Mouse (Mus musculus): ENCODE results near the gene Gm29735. TPM values are rescaled to one million over a fixed set of nuclear protein-coding genes. Genes with fewer than 3 reads are reported as not detected.
"Not testable (repeated sequence)": the region's sequence is repeated elsewhere in the genome, so short reads cannot be mapped to it uniquely, and the experiment has no call there.

The Gm29735 gene
- not detected in 2 replicates for polyA plus RNA-seq (2016; fragmentation: Nextera tagmentation; extraction: Ambion mirVana)

DNA sequence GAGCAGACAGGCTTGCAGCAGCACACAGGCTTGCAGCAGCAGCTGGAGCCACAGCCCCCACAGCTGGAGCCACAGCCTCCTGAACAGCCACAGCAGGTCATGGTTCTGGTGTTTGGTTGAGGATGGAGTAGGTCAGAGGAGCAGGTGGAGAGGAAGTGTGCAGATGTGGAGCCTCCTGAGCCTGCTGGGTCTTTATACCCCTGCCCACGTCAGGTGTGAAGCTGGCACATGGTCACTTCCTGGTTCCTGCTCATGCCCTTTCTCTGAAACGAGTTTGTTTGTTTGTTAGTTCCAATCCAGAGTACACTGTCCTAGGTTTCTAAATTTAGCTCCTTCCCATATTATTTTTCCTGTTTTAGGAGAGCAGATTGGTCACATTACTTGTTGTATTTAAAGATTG, at the start of gene Gm29735:
TSS of gene Gm29735 (minus strand) at position 101 of the 400 bp plus-strand sequence.
- WGBS: 65% methylated on average over 2 of the region's 2 CpGs
- not testable (repeated sequence) for H3K27me3 ChIP-seq; H3K4me2 ChIP-seq (replicated peaks); H3K9ac ChIP-seq; H3K36me3 ChIP-seq; H3K4me1 ChIP-seq; H3K4me3 ChIP-seq; H3K9me3 ChIP-seq (replicated peaks); ATAC-seq (ENCODE audit: low FRiP score); H3K27ac ChIP-seq

DNA sequence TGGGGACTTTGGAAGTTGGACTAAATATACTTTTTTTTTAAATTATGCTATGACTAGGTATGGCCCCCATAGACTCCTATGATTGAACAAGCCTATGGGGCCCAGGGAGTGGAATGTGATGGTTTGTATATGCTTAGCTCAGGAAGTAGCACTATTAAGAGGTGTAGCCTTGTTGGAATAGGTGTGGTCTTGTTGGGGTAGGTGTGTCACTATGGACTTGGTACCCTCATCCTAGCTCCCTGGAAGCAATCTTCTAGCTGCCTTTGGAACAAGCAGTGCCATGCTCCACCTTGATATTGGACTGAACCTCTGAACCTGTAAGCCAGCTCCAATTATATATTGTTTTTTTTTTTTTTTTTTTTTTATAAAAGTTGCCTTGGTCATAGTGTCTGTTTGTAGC, 48.6 kb upstream of the Gm29735 start:
- ATAC-seq (ENCODE audit: low FRiP score): no peak
- H3K27ac ChIP-seq: no peak overlapping the region
- H3K27me3 ChIP-seq: peaks cover 3% of the 10 kb centered on the region; the same call in 1 of the 2 replicates

DNA sequence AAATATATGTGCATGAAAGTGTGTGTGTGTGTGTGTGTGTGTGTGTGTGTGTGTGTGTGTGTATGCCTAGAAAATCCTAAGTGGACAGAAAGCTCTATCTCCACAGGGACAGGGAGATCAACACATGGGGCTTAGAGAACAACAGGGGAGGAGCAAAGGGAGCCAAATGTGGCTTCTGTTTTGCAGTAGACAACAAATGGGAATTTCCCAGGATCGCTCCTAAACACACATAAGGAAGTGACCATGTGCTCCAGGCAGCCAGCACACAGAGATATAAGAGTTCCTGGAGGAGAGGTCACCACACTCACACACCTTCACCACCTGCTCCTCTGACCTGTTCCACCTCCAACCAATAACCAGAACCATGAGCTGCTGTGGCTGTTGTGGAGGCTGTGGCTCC, 44.2 kb upstream of the Gm29735 start, which contains the start of gene Krtap5-3:
TSS of gene Krtap5-3 (plus strand) at position 301 of the 400 bp plus-strand sequence.
- Histone ChIP-seq H3K27me3 (peaks cover 3% of the 10 kb centered on the region; the same call in 1 of the 2 replicates), H3K9ac (no peak within 1 kb of the TSS), H3K4me2 (replicated peaks) (no peak within 1 kb of the TSS), H3K27ac (no peak within 1 kb of the TSS), H3K36me3 (no peaks in the 10 kb centered on the region), H3K4me3 (no peak within 1 kb of the TSS), H3K4me1 (no peaks in the 10 kb centered on the region), H3K9me3 (replicated peaks) (no peaks in the 10 kb centered on the region)
- 72% methylated on average over 1 of the region's 1 CpGs for WGBS
- ATAC-seq (ENCODE audit: low FRiP score): no peak

More for the DNA sequence above, 48.6 kb upstream of the Gm29735 start:
- H3K9me3 ChIP-seq (replicated peaks): no peaks in the 10 kb centered on the region
- no peaks in the 10 kb centered on the region for H3K4me1 ChIP-seq
- H3K36me3 ChIP-seq: no peaks in the 10 kb centered on the region
- H3K9ac ChIP-seq: no peak overlapping the region
- no peak overlapping the region for H3K4me2 ChIP-seq (replicated peaks)
- no peak overlapping the region for H3K4me3 ChIP-seq

DNA sequence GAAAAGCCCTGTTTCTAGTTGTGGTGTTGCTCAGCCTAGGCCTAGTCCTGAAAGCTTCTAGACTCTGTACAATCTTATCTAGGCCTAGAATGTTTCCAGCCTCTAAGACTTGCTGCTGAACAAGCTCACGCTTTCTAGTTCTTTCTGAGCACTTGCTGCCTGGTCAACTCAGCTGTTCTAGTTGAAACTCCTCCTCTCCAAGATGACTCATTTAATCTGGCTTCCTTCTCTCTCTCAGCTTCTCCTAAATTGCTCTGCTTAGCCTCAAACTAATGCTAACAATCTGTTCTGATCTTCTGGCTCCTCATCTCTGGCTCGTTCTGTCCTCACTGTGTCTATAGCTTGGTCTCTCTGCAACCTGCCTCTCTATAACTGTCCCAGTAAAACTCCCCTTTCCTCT, 41.8 kb upstream of the Gm29735 start:
- ATAC-seq (ENCODE audit: low FRiP score): no peak
- Histone ChIP-seq H3K4me2 (replicated peaks) (no peak overlapping the region), H3K4me3 (no peak overlapping the region), H3K9me3 (replicated peaks) (no peaks in the 10 kb centered on the region), H3K9ac (no peak overlapping the region), H3K27me3 (peaks cover 3% of the 10 kb centered on the region; the same call in 1 of the 2 replicates), H3K36me3 (no peaks in the 10 kb centered on the region), H3K27ac (no peak overlapping the region), H3K4me1 (no peaks in the 10 kb centered on the region)
- 74% methylated on average over 2 of the region's 2 CpGs for WGBS

DNA sequence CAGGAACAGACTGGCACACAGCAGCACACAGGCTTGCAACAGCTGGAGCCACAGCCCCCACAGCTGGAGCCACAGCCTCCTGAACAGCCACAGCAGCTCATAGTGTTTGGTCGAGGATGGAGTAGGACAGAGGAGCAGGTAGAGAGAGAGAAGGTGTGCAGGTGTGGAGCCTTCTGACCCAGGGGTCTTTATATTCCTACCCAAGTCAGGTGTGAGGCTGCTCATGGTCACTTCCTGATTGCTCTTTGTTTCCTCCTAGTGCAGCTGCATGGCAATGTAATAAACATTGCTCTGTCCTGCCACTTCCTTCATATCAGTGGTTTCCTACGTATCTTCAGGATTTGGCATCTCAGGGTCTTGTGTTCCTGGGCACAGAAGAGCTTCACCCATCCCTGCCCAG, 33.4 kb upstream of the Gm29735 start, which contains the start of gene Gm10153:
TSS of gene Gm10153 (minus strand) at position 101 of the 400 bp plus-strand sequence.
- Histone ChIP-seq H3K27me3 (0 out of 2 replicates have a peak, but pooled peaks cover 3% of the 10 kb centered on the region), H3K4me2 (replicated peaks) (no peak within 1 kb of the TSS), H3K27ac (no peak within 1 kb of the TSS), H3K4me3 (no peak within 1 kb of the TSS), H3K36me3 (no peaks in the 10 kb centered on the region), H3K9ac (no peak within 1 kb of the TSS), H3K4me1 (no peaks in the 10 kb centered on the region), H3K9me3 (replicated peaks) (no peaks in the 10 kb centered on the region)
- no peak for ATAC-seq (ENCODE audit: low FRiP score)
- WGBS: 37% methylated on average over 2 of the region's 2 CpGs

DNA sequence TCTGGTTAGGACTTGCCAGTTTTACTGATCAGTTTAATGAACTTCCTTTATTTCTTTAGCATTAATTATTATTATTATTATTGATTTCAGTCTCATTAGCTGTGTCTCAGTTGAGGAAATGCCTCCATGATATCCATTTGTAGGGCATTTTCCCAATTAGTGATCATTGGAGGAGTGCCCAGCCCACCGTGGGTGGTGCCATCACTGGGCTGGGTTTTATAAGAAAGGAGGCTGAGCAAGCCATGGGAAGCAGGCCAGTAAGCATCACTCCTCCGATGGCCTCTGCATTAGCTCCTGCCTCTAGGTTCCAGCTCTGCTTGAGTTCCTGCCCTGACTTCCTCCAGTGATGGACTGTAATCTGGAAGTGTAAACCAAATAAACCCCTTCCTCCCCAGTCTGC, 31.2 kb upstream of the Gm29735 start:
- Histone ChIP-seq H3K4me1 (no peaks in the 10 kb centered on the region), H3K9me3 (replicated peaks) (no peaks in the 10 kb centered on the region), H3K27me3 (0 out of 2 replicates have a peak, but pooled peaks cover 3% of the 10 kb centered on the region), H3K36me3 (no peaks in the 10 kb centered on the region), H3K4me2 (replicated peaks) (no peak overlapping the region), H3K4me3 (no peak overlapping the region), H3K9ac (no peak overlapping the region), H3K27ac (no peak overlapping the region)
- no peak for ATAC-seq (ENCODE audit: low FRiP score)
- 80% methylated on average over 2 of the region's 2 CpGs for WGBS

DNA sequence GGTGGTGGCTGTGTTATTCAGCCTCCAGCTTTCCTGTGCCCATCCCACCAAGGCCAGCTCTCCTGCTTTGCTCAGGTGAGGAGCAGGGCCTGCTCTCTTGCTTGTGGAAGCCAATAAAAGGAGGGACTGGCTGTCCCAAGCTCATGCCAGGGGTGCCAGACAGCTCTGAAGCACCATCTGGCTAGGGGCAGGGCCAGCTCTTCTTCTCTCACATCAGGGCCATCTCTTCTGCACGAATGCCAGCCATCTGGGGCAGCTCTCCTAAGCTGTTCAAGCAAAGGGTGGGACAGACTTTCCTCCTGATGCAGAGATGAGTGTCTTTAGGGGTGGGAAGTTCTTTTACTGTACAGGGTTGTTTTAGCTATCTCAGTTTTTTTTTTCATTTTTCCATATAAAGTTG, 24.1 kb upstream of the Gm29735 start:
- no peaks in the 10 kb centered on the region for H3K9me3 ChIP-seq (replicated peaks)
- no peak overlapping the region for H3K4me3 ChIP-seq
- no peak overlapping the region for H3K4me2 ChIP-seq (replicated peaks)
- no peak for ATAC-seq (ENCODE audit: low FRiP score)
- no peaks in the 10 kb centered on the region for H3K27me3 ChIP-seq
- no peak overlapping the region for H3K27ac ChIP-seq
- no peaks in the 10 kb centered on the region for H3K36me3 ChIP-seq
- H3K4me1 ChIP-seq: no peaks in the 10 kb centered on the region
- WGBS: 56% methylated on average over 1 of the region's 1 CpGs
- no peak overlapping the region for H3K9ac ChIP-seq

DNA sequence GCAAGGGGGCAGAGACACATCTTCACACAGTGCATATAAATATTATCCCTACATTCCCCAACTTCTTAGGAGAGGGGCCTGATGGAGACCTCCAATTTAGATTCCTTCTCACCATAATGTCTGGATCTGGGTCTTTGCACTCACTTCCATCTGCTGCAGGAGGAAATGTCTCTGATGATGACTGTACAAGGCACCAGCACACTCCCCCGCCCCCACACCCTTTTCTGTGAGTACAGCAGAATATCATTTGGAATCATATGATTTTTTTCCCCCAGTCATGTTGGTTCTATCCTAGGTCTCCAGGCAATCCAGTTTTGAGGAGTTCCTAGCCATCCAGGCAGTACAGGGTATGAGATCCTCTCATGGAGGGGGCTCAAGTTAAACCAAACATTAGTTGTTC, 21.8 kb upstream of the Gm29735 start:
- no peak for ATAC-seq (ENCODE audit: low FRiP score)
- no peak overlapping the region for H3K4me2 ChIP-seq (replicated peaks)
- 86% methylated on average over 1 of the region's 1 CpGs for WGBS

DNA sequence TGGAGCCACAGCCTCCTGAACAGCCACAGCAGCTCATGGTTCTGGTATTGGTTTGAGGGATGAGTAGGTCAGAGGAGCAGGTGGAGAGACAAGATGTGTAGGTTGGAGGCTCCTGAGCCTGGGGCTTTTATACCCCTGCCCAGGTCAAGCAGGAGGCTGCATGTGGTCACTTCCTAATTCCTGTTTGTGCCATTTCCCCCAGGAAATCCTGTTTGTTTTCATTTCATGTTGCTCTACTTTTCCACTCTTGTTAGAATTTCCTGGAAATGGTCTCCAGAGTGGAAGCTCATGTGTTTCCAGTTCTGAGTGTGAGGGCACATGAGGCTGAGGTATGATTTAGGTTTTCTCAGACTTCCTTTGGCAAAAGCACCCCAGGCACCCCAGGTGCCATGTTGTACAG, 19.0 kb upstream of the Gm29735 start, which contains the start of gene Krtap5-2:
TSS of gene Krtap5-2 (minus strand) at position 101 of the 400 bp plus-strand sequence.
- H3K36me3 ChIP-seq; H3K27me3 ChIP-seq; H3K4me1 ChIP-seq; H3K9me3 ChIP-seq (replicated peaks); H3K4me3 ChIP-seq; H3K27ac ChIP-seq; H3K4me2 ChIP-seq (replicated peaks); ATAC-seq (ENCODE audit: low FRiP score); H3K9ac ChIP-seq: not testable (repeated sequence)

More for the DNA sequence above, 21.8 kb upstream of the Gm29735 start:
- H3K27ac ChIP-seq: no peak overlapping the region
- no peak overlapping the region for H3K9ac ChIP-seq
- no peaks in the 10 kb centered on the region for H3K36me3 ChIP-seq
- H3K27me3 ChIP-seq: no peaks in the 10 kb centered on the region
- H3K9me3 ChIP-seq (replicated peaks): no peaks in the 10 kb centered on the region
- no peak overlapping the region for H3K4me3 ChIP-seq
- no peaks in the 10 kb centered on the region for H3K4me1 ChIP-seq

DNA sequence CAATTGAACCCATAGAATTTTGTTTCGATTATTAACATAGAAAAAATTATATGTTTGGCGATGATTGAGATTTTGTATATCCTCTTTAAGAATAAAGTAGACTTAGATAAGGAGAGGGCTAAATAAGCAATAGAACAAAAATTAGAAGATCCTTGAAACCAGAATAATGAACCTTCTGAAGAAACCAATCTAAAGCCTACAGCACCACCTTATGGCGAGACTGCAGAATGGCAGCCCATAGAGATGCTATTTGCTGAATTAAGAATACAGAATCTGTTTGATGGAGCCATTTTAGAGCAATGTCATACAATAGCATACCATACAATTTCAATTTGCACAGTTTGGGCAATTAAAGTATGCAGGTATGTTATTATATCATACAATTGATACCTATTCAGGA, 12.9 kb upstream of the Gm29735 start:
- no peak for ATAC-seq (ENCODE audit: low FRiP score)
- H3K4me2 ChIP-seq (replicated peaks): no peak overlapping the region

DNA sequence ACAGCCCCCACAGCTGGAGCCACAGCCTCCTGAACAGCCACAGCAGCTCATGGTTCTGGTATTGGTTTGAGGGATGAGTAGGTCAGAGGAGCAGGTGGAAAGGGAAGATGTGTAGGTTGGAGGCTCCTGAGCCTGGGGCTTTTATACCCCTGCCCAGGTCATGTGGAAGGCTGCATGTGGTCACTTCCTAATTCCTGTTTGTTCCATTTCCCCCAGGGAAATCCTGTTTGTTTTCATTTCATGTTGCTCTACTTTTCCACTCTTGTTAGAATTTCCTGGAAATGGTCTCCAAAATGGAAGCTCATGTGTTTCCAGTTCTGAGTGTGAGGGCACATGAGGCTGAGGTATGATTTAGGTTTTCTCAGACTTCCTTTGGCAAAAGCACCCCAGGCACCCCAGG, 8.7 kb upstream of the Gm29735 start, which contains the start of gene Gm4553:
TSS of gene Gm4553 (minus strand) at position 101 of the 400 bp plus-strand sequence.
- H3K4me1 ChIP-seq; H3K27me3 ChIP-seq; ATAC-seq (ENCODE audit: low FRiP score); H3K27ac ChIP-seq; H3K36me3 ChIP-seq; H3K4me2 ChIP-seq (replicated peaks); H3K9ac ChIP-seq; H3K9me3 ChIP-seq (replicated peaks); H3K4me3 ChIP-seq: not testable (repeated sequence)

More for the DNA sequence above, 12.9 kb upstream of the Gm29735 start:
- Histone ChIP-seq H3K4me3 (no peak overlapping the region), H3K36me3 (no peaks in the 10 kb centered on the region), H3K27me3 (no peaks in the 10 kb centered on the region), H3K27ac (no peak overlapping the region), H3K4me1 (no peaks in the 10 kb centered on the region), H3K9ac (no peak overlapping the region), H3K9me3 (replicated peaks) (no peaks in the 10 kb centered on the region)
- WGBS: 45% methylated on average over 3 of the region's 3 CpGs

DNA sequence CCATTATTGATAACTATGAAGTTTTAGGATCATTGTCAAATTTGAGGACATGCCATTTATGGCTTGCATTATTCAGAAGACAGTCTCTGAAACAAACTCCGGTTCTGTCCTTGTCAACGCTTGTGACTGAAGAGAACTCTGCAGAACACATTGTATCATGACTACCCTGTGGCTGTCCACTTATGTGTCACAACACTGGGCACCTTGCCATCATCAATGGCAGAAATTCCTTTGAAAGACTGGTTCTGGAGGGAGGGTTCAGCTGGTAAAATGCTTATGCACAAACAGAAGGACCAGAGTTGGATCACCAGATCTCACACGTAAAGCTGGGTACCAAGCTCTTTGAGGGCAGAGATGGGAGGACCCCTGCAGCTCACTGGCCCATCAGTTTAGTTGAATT, 2.5 kb upstream of the Gm29735 start:
- no peaks in the 10 kb centered on the region for H3K36me3 ChIP-seq
- H3K9ac ChIP-seq: no peak overlapping the region
- no peaks in the 10 kb centered on the region; the same call in 1 of the 2 replicates for H3K27me3 ChIP-seq
- no peak for ATAC-seq (ENCODE audit: low FRiP score)
- H3K4me2 ChIP-seq (replicated peaks): no peak overlapping the region
- H3K4me1 ChIP-seq: no peaks in the 10 kb centered on the region
- H3K9me3 ChIP-seq (replicated peaks): no peaks in the 10 kb centered on the region
- H3K4me3 ChIP-seq: no peak overlapping the region
- no peak overlapping the region for H3K27ac ChIP-seq
- 98% methylated on average over 3 of the region's 3 CpGs for WGBS

DNA sequence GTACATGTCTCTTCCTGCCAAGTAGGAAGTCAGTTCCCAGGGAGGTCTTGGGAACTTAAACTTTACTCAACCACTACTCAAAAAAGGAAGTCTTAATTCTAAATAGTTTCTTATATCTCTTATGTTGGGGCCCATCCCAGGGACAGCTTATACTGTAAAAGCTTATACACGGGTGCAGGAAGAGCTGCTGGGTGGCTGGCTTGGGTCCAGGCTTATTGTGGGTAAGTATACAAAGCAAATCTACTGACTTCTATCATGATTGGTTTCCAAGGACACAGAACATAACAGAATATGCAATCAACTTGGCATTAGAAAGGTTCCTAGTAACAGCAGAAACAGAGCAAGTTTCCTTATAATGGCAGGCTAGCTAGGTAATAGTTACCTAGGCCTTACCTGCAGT, 1.6 kb downstream of the Gm29735 start:
- Histone ChIP-seq H3K27ac (no peak overlapping the region), H3K4me2 (replicated peaks) (no peak overlapping the region), H3K4me3 (no peak overlapping the region), H3K9ac (no peak overlapping the region), H3K4me1 (no peaks in the 10 kb centered on the region), H3K36me3 (no peaks in the 10 kb centered on the region), H3K9me3 (replicated peaks) (no peaks in the 10 kb centered on the region), H3K27me3 (no peaks in the 10 kb centered on the region)
- WGBS: 81% methylated on average over 1 of the region's 1 CpGs
- ATAC-seq (ENCODE audit: low FRiP score): no peak

Measured in hindbrain, embryonic 12.5 days (tissue).